Mouse (Mus musculus): ENCODE measurements around the gene Slc22a23. TPM values are rescaled to one million over a fixed set of nuclear protein-coding genes. Genes with fewer than 3 reads are reported as not detected.

Slc22a23 gene
- polyA plus RNA-seq, 1 experiment from 2014 or later: 18.1 TPM

DNA sequence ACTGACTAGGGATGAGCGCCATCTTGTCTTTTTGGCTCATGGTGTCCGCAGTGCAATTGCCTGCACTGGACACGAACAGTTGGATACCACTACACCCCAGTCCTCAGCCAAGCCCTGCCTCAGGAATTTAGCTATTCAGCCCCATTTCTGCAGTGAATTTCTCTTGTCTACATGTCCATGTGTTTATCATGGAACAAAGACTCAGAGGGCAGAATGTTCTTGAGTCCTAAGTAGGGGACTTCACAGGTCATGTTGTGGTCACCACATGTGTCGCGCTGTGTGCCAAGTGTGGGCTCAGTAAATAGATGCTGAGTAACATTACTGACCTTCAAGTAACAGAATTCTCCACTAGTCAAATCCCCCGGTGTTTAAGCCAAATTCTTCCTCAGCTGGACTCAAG, 109.9 kb downstream of the Slc22a23 start:
- ATAC-seq (replicated peaks): no peak

DNA sequence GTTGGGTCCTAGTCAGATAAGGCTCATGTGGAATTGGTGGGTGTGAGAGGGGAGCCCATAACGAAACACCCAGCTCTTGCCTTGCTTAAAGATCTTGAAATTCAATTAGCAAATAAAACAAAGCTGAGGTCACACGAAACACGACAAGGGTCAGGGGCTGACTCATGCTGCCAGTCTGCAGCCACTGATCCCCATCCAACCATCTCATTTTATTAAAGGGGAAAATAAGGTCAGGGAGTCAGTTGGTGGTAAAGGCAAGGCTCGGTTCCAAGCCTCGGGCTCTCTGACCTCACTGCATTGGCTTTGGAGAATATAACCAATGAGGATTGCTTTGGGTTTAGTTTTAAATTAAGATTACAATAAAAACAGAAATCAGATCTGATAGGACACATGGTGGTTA, 110.5 kb downstream of the Slc22a23 start:
- Histone ChIP-seq H3K27me3 (replicated peaks) (no peaks in the 10 kb centered on the region), H3K4me3 (no peak overlapping the region), H3K4me1 (peaks cover 21% of the 10 kb centered on the region), H3K9ac (no peak overlapping the region), H3K36me3 (replicated peaks) (no peaks in the 10 kb centered on the region), H3K9me3 (no peaks in the 10 kb centered on the region), H3K4me2 (no peak overlapping the region), H3K27ac (no peak overlapping the region)
- ATAC-seq (replicated peaks): no peak
- 48% methylated on average over 5 of the region's 5 CpGs for WGBS

More for the DNA sequence above, 109.9 kb downstream of the Slc22a23 start:
- H3K9me3 ChIP-seq: no peaks in the 10 kb centered on the region
- no peak overlapping the region for H3K9ac ChIP-seq
- no peak overlapping the region for H3K27ac ChIP-seq
- peaks cover 27% of the 10 kb centered on the region for H3K4me1 ChIP-seq
- H3K4me3 ChIP-seq: no peak overlapping the region
- 92% methylated on average over 6 of the region's 6 CpGs for WGBS
- H3K36me3 ChIP-seq (replicated peaks): no peaks in the 10 kb centered on the region
- no peaks in the 10 kb centered on the region for H3K27me3 ChIP-seq (replicated peaks)
- no peak overlapping the region for H3K4me2 ChIP-seq

DNA sequence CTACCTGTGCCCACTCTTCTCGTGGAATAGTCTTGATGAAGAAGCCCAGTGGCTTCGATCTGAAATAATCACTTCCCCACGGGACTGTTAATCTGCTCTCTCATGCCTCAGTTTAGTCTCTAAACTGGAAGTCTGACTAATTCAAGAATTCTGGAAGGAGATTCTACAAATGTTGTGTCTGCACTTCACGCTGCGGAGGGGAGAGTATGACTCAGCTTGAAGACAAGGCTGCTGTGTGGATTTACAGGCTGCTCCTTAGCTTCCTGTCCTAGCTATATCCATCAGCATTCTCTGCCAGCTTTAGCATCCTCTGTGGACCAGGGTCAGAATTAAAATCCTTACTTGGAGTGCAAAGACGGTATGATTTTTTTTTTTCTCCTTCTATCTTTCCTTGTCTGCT, 112.0 kb downstream of the Slc22a23 start:
- Histone ChIP-seq H3K36me3 (replicated peaks) (no peaks in the 10 kb centered on the region), H3K27me3 (replicated peaks) (no peaks in the 10 kb centered on the region), H3K9ac (no peak overlapping the region), H3K4me2 (no peak overlapping the region), H3K4me3 (no peak overlapping the region), H3K9me3 (no peaks in the 10 kb centered on the region), H3K27ac (no peak overlapping the region), H3K4me1 (peaks cover 7% of the 10 kb centered on the region)
- WGBS: 73% methylated on average over 6 of the region's 6 CpGs
- ATAC-seq (replicated peaks): no peak

DNA sequence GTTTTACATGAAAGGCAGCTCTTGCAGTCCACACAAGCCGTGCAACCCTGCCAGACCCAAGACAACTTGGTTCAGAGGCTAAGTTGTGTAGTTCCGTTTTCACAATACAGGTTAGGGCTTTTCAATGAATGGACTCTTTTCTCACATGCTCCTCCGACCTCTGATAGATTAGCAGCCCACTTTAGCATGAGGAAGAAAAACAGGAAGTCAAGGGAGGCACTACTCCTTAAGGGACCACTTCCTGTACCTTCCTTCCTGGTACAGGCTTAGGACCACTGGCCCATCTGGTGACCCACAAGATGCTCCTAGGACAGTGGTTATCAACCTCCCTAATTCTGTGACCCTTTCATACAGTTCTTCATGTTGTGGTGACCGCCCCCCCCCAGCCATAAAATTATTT, 116.1 kb downstream of the Slc22a23 start:
- peaks cover 18% of the 10 kb centered on the region for H3K4me1 ChIP-seq
- no peak for ATAC-seq (replicated peaks)
- H3K27ac ChIP-seq: no peak overlapping the region
- no peak overlapping the region for H3K4me2 ChIP-seq
- H3K4me3 ChIP-seq: no peak overlapping the region
- H3K36me3 ChIP-seq (replicated peaks): no peaks in the 10 kb centered on the region
- H3K9ac ChIP-seq: no peak overlapping the region
- H3K9me3 ChIP-seq: no peaks in the 10 kb centered on the region
- no peaks in the 10 kb centered on the region for H3K27me3 ChIP-seq (replicated peaks)
- WGBS: 81% methylated on average over 4 of the region's 4 CpGs

DNA sequence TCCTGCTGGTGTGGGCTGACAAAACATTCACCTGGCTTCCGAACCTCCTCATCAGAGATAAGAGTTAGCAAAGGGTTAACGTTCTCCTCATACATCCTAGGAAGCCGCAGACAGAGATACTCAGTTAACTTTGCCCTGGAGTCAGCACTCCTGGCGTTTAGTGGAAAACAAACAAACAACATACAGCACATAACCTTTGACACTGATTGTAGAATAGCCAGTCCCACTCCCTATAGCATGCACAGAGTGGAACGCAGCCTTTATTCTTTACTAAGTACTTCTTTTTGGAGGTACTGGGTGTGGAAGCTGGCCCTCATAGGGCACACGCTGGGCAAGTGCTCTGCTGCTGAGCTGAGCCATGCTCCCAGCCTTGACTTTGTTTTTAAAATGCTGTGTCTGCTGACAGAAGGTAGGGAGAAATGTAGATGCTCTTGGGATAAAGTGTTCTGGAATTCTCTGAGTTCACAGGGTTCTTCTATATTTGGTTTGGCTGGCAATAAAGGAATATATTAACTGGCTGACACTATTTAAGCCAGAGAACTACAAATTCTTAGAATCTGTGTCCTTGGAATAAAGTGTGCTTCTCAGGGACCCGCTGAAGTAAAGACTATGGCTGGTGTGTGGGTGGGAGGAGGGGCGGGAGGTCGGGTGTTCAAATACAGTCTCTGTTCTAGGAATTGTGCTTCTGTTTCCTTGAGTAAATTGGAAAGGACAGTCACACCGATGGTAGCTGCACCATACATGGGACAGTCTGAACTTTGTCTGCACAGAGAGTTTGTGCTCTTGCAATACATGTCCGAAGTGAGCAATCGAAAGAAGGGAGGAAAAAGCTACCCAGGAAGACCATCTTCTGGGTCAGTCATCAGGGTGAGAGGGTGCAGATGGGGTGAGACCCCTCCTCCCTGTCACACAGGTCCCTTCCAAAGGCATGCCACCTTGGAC, 117.0 kb downstream of the Slc22a23 start:
- Histone ChIP-seq H3K4me2 (no peak overlapping the region), H3K4me1 (peaks cover 27% of the 10 kb centered on the region), H3K4me3 (no peak overlapping the region), H3K27me3 (replicated peaks) (no peaks in the 10 kb centered on the region), H3K9me3 (no peaks in the 10 kb centered on the region), H3K36me3 (replicated peaks) (no peaks in the 10 kb centered on the region), H3K9ac (no peak overlapping the region), H3K27ac (no peak overlapping the region)
- ATAC-seq (replicated peaks): no peak
- WGBS: 33% methylated on average over 12 of the region's 12 CpGs

DNA sequence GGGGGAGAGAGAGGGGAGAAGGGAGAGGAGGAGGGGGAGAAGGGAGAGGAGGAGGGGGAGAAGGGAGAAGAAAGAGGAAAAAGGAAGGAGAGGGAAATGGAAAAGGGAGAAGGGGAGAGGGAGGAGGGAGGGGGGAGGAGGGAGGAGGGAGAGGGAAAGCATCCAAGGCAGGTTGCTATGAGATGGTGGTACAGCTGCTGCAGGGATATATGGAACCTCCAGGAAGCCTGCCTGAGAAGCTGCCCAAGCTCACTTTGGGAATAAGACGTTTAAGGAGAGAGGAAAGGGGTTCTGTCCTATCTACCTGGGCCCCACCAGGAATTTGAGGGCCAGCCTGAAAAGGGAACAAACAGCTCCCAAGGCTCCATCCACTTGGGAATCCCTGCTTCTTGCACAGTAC, 118.0 kb downstream of the Slc22a23 start:
- WGBS: 0% methylated on average over 1 of the region's 1 CpGs
- H3K27me3 ChIP-seq (replicated peaks): no peaks in the 10 kb centered on the region
- no peak overlapping the region for H3K9ac ChIP-seq
- no peaks in the 10 kb centered on the region for H3K9me3 ChIP-seq
- peaks cover 32% of the 10 kb centered on the region for H3K4me1 ChIP-seq
- no peak overlapping the region for H3K4me2 ChIP-seq
- no peak for ATAC-seq (replicated peaks)
- H3K36me3 ChIP-seq (replicated peaks): no peaks in the 10 kb centered on the region
- no peak overlapping the region for H3K4me3 ChIP-seq
- H3K27ac ChIP-seq: no peak overlapping the region

DNA sequence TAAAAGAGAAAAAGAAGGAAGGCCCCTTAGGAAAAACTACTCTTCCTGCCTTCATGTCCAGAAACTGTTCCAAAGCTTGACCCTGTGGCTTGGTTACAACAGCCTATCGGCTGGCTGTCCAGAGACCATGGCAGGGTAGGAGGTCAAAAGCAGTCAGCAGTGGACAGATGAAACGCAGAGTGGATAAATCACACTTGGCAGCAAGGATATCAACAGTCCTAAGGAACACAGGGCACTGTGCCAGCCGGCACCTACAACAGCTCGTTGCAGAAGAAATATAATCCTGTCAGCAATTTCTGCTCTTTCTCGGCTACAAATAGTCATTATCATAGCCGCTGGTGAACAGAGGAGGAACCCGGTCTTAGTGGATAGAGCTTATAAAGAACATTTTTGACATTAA, 122.0 kb downstream of the Slc22a23 start:
- no peak for ATAC-seq (replicated peaks)
- peaks cover 31% of the 10 kb centered on the region for H3K4me1 ChIP-seq
- H3K27ac ChIP-seq: peak overlapping the region; percentile 64
- H3K9me3 ChIP-seq: no peaks in the 10 kb centered on the region
- H3K4me2 ChIP-seq: no peak overlapping the region
- H3K27me3 ChIP-seq (replicated peaks): no peaks in the 10 kb centered on the region
- no peak overlapping the region for H3K4me3 ChIP-seq
- H3K9ac ChIP-seq: no peak overlapping the region
- 34% methylated on average over 7 of the region's 7 CpGs for WGBS
- H3K36me3 ChIP-seq (replicated peaks): no peaks in the 10 kb centered on the region

DNA sequence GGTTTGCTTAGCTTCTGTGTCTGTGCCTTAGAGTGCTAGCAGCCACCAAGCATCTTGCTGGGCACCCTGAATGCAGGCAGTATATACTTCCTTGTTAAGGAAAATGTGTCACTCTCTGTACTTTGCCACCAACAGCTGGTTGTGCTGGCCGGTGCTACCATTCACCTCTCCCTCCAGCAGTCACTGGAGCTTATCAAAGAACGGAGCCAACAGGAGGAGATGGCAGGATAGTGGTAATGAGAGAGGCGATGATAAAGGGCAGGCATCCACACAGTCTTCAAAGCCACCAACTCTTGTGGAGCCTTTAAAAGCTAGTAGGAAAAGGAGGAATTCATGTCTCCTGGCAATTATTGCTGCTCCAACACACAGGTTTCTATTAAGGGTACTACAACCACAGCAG, 125.3 kb downstream of the Slc22a23 start:
- 79% methylated on average over 3 of the region's 3 CpGs for WGBS
- Histone ChIP-seq H3K36me3 (replicated peaks) (no peaks in the 10 kb centered on the region), H3K4me2 (no peak overlapping the region), H3K4me1 (peaks cover 18% of the 10 kb centered on the region), H3K9ac (no peak overlapping the region), H3K27me3 (replicated peaks) (no peaks in the 10 kb centered on the region), H3K27ac (no peak overlapping the region), H3K4me3 (no peak overlapping the region), H3K9me3 (no peaks in the 10 kb centered on the region)
- no peak for ATAC-seq (replicated peaks)

DNA sequence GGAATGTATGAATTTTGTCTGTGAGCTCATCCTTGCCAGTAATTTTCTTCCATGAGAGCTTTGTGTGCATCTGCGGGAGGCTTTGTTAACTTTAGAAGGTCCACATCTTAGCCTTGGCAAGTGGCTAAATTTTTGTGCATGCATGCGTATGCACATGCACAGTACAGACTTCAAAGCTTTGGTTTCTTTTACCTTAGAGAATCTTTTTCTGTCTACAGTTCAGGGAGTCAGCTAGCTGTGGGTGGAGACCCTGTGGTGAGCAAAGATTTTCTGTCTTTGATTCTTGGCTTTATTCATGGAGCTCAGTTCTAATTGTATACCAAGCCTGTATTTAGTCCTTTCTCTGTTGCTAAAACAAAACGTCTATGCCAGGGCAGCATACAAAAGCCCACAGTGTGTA, 126.2 kb downstream of the Slc22a23 start:
- H3K4me1 ChIP-seq: peaks cover 16% of the 10 kb centered on the region
- H3K36me3 ChIP-seq (replicated peaks): no peaks in the 10 kb centered on the region
- H3K27ac ChIP-seq: no peak overlapping the region
- ATAC-seq (replicated peaks): no peak
- WGBS: 66% methylated on average over 3 of the region's 3 CpGs
- H3K4me2 ChIP-seq: no peak overlapping the region
- no peak overlapping the region for H3K9ac ChIP-seq
- no peaks in the 10 kb centered on the region for H3K27me3 ChIP-seq (replicated peaks)
- H3K4me3 ChIP-seq: no peak overlapping the region
- H3K9me3 ChIP-seq: no peaks in the 10 kb centered on the region

DNA sequence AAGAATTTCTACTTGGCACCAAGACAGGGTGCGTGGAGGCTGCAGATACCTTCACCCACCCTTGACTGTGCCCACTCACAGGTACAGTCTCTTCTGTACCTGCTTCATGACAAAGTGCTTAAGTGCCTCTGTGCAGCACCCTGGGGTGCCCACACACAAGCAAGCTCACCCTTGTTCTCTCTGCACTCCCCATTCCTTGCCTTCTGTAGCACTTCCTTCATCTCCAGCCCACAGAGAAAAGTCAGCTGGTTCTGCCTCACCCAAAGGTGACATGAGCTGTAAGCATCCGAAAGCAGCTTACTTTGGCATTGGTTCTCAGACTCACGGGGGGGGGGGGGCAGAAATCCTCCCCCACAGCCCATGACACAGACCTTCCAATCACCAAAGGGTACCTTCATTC, 130.1 kb downstream of the Slc22a23 start:
- Histone ChIP-seq H3K27me3 (replicated peaks) (no peaks in the 10 kb centered on the region), H3K9ac (no peak overlapping the region), H3K9me3 (no peaks in the 10 kb centered on the region), H3K4me1 (no peaks in the 10 kb centered on the region), H3K27ac (no peak overlapping the region), H3K36me3 (replicated peaks) (no peaks in the 10 kb centered on the region), H3K4me2 (no peak overlapping the region), H3K4me3 (no peak overlapping the region)
- no peak for ATAC-seq (replicated peaks)
- WGBS: 80% methylated on average over 3 of the region's 3 CpGs

DNA sequence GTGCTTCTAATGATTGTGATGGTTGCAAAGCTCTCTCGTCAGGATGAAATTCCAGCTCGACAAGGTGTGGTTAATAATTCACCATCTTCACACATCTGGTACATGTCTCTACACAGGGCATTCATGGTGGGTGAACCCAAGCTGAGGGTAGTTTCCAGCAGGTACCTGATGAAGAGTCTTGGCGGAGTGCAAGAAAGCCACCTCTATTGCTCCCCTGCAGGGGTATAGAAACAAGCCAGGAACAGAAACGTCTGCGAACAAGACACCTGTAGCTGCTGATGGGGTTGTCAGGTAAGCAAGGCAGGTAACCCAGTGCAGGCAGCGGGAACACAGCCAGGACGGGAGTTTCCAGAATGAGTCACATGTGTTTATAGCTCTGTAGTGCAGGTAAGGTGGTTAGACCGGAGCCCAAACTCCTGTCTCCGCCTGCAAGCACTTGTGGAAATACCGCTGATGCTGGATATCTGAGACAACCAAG, 132.2 kb downstream of the Slc22a23 start:
- no peak for ATAC-seq (replicated peaks)
- H3K36me3 ChIP-seq (replicated peaks): no peaks in the 10 kb centered on the region
- no peaks in the 10 kb centered on the region for H3K9me3 ChIP-seq

DNA sequence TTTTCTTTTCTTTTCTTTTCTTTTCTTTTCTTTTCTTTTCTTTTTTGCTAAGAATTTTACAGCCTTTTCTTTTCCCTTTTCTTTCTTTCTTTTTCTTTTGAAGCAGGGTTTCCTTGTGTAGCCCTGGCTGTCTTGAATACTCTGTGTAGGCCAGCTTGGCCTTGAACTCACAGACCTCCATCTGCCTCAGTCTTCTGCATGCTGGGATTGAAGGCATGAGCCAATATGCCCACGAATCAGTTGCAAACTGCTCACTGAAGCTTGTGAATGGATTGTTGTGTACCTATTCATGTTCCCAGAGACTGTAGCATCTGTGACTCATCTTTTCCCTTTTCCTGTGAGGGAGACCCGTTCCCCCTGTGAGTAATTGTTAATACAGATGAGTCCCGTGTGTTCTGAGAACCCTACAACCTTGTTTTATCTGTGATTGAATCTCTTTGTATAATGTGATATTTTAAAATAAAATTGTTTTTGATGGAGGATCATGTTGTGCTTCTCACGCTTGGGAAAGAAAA, 133.7 kb downstream of the Slc22a23 start:
- H3K27me3 ChIP-seq (replicated peaks): no peaks in the 10 kb centered on the region
- H3K9me3 ChIP-seq: no peaks in the 10 kb centered on the region
- no peaks in the 10 kb centered on the region for H3K36me3 ChIP-seq (replicated peaks)
- H3K4me3 ChIP-seq: no peak overlapping the region
- ATAC-seq (replicated peaks): no peak
- H3K9ac ChIP-seq: no peak overlapping the region
- no peak overlapping the region for H3K27ac ChIP-seq
- H3K4me2 ChIP-seq: no peak overlapping the region
- H3K4me1 ChIP-seq: no peaks in the 10 kb centered on the region
- WGBS: 64% methylated on average over 4 of the region's 4 CpGs

More for the DNA sequence above, 132.2 kb downstream of the Slc22a23 start:
- Histone ChIP-seq H3K4me3 (no peak overlapping the region), H3K27ac (no peak overlapping the region), H3K4me1 (no peaks in the 10 kb centered on the region), H3K9ac (no peak overlapping the region), H3K27me3 (replicated peaks) (no peaks in the 10 kb centered on the region), H3K4me2 (no peak overlapping the region)
- 75% methylated on average over 10 of the region's 10 CpGs for WGBS

All from midbrain, embryonic 15.5 days (tissue).